Mouse (Mus musculus) MEL (cell line): Measurements from ENCODE around the gene Pgap3.

Source experiments
- BHLHE40 ChIP-seq: IDR thresholded peaks from 2 replicates; pipeline ENCODE4 v1.6.1; 2012; ENCODE audit warnings: low read depth, mild to moderate bottlenecking, inconsistent platforms, low read length, improper control_type of control experiment, borderline replicate concordance
- CHD2 ChIP-seq: IDR thresholded peaks from 2 replicates; pipeline ENCODE4 v1.6.1; 2011; ENCODE audit warnings: low read length, improper control_type of control experiment
- CTCF ChIP-seq, 3 experiments: IDR thresholded peaks in 2 of 3; conservative IDR thresholded peaks in 1 of 3; 2 replicates each; pipeline ENCODE4 v1.5.1; 2011 to 2012; ENCODE audit warnings: low read length in 3 of 3, low read depth in 2 of 3, mild to moderate bottlenecking in 2 of 3, improper control_type of control experiment in 1 of 3, inconsistent platforms in 1 of 3, mixed read lengths in 1 of 3, moderate library complexity in 1 of 3; ENCODE audit not compliant: control insufficient read depth in 1 of 3, insufficient read depth in 1 of 3, poor library complexity in 1 of 3, severe bottlenecking in 1 of 3
- MAFK ChIP-seq: IDR thresholded peaks from 2 replicates; pipeline ENCODE4 v1.6.1; 2011; ENCODE audit warnings: low read depth, mild to moderate bottlenecking, low read length, improper control_type of control experiment, borderline replicate concordance
- MYC ChIP-seq: IDR thresholded peaks from 2 replicates; pipeline ENCODE4 v1.6.1; 2011; ENCODE audit warnings: low read depth, mild to moderate bottlenecking, low read length, improper control_type of control experiment, moderate library complexity
- POLR2A ChIP-seq, 2 experiments: IDR thresholded peaks; 2 replicates each; pipeline ENCODE4 v1.6.1; 2011 to 2012; ENCODE audit warnings: low read length in 2 of 2, mild to moderate bottlenecking in 2 of 2, control low read depth in 1 of 2, improper control_type of control experiment in 1 of 2, low read depth in 1 of 2, moderate library complexity in 1 of 2; ENCODE audit not compliant: control insufficient read depth in 1 of 2, insufficient read depth in 1 of 2, poor library complexity in 1 of 2
- POLR2AphosphoS2 ChIP-seq: IDR thresholded peaks from 2 replicates; pipeline ENCODE4 v1.6.1; 2011; ENCODE audit warnings: low read length, improper control_type of control experiment
- SMC3 ChIP-seq: IDR thresholded peaks from 2 replicates; pipeline ENCODE4 v1.6.1; 2011; ENCODE audit warnings: low read depth, low read length, improper control_type of control experiment
- USF2 ChIP-seq, 2 experiments: IDR thresholded peaks; 2 replicates each; pipeline ENCODE4 v1.6.1; 2011 to 2012; ENCODE audit warnings: improper control_type of control experiment in 2 of 2, low read length in 2 of 2, borderline replicate concordance in 1 of 2, inconsistent platforms in 1 of 2, low read depth in 1 of 2, mild to moderate bottlenecking in 1 of 2; ENCODE audit not compliant: insufficient read depth in 1 of 2

- no peak for TF ChIP-seq CTCF (IDR thresholded peaks at IDR 0.05 in 2 of 3, conservative IDR thresholded peaks at IDR 0.05 in 1 of 3; ENCODE audit: control insufficient read depth in 1 of 3, insufficient read depth in 1 of 3, low read depth in 2 of 3, low read length in 3 of 3, poor library complexity in 1 of 3, severe bottlenecking in 1 of 3)
- no peak for TF ChIP-seq POLR2AphosphoS2
- no peak for TF ChIP-seq BHLHE40
- TF ChIP-seq SMC3 = no peak
- TF ChIP-seq MAFK = no peak
- no peak for TF ChIP-seq USF2 (IDR thresholded peaks at IDR 0.05; ENCODE audit: borderline replicate concordance in 1 of 2, insufficient read depth in 1 of 2, low read depth in 1 of 2, low read length in 2 of 2)
- TF ChIP-seq MYC = no peak
- no peak for TF ChIP-seq POLR2A (IDR thresholded peaks at IDR 0.05; ENCODE audit: control insufficient read depth in 1 of 2, insufficient read depth in 1 of 2, low read depth in 1 of 2, low read length in 2 of 2, poor library complexity in 1 of 2)
- TF ChIP-seq CHD2 = no peak
Observed at GRCm38 (mm10) chr11:98380106-98380505, 20.2 kb downstream of the Pgap3 start.
